Mouse (Mus musculus): ENCODE data around the gene Foxd3. TPM values are rescaled to one million over a fixed set of nuclear protein-coding genes. Genes with fewer than 3 reads are reported as not detected.

Gene Foxd3
- total RNA-seq, 2 experiments from 2014 or later = 2.4 to 3.9 TPM

Small RNA genes lying within 50 kb of the gene (microRNA-seq; reads per million reads assigned to microRNA genes)
- gene Gm23366 = 0 reads per million in 2 experiments

Other genes starting within 250 kb of the Foxd3 start
- 1 to 10 TPM; 6.7 to 7.2 TPM for gene Alg6, start 59.4 kb downstream of the Foxd3 start, total RNA-seq (2021)
- gene Efcab7, start 172.9 kb downstream of the Foxd3 start, total RNA-seq (2021) = 1 to 10 TPM; 2.5 to 2.7 TPM

All from gastrocnemius, postnatal 14 days (tissue).